Mouse (Mus musculus) hindbrain, postnatal 0 days (tissue): ENCODE measurements around the gene Lsm12. TPM values are rescaled to one million over a fixed set of nuclear protein-coding genes. Genes with fewer than 3 reads are reported as not detected.

Experiments
- ATAC-seq: fragments of 200-750 bp; cut with Nextera tagmentation; 2 replicates; pipeline ENCODE4 v1.8.0; 2017; ENCODE audit warnings: mild to moderate bottlenecking, moderate TSS enrichment, moderate library complexity
- DNase-seq: peaks from one replicate; pipeline ENCODE4 v3.0.0-alpha.2; 2015; ENCODE audit warnings: low spot score
- H3K27ac ChIP-seq: fragments of 300-500 bp; sonication (generic); 2 replicates; pipeline ENCODE4 v1.5.1; 2014; ENCODE audit warnings: mild to moderate bottlenecking
- H3K27me3 ChIP-seq: fragments of 300-500 bp; sonication (generic); 2 replicates; pipeline ENCODE4 v1.6.1; 2014; ENCODE audit warnings: low read length, mixed read lengths; ENCODE audit not compliant: insufficient read depth
- H3K36me3 ChIP-seq: fragments of 300-500 bp; sonication (generic); 2 replicates; pipeline ENCODE4 v1.6.1; 2014; ENCODE audit warnings: low read length, mixed read lengths; ENCODE audit not compliant: insufficient read depth
- H3K4me1 ChIP-seq: fragments of 300-500 bp; sonication (generic); 2 replicates; pipeline ENCODE4 v1.6.1; 2014; ENCODE audit warnings: antibody characterized with exemption, low read length, mixed read lengths; ENCODE audit not compliant: insufficient read depth
- H3K4me2 ChIP-seq: fragments of 300-500 bp; sonication (generic); 2 replicates; pipeline ENCODE4 v1.6.1; 2014; ENCODE audit warnings: low read depth, mild to moderate bottlenecking, low read length, moderate library complexity, mixed read lengths
- H3K4me3 ChIP-seq: fragments of 300-500 bp; sonication (generic); 2 replicates; pipeline ENCODE4 v1.5.1; 2014; ENCODE audit warnings: low read length
- H3K9ac ChIP-seq: fragments of 300-500 bp; sonication (generic); replicated peaks from 2 replicates; pipeline ENCODE4 v1.6.1; 2014; ENCODE audit warnings: mild to moderate bottlenecking, low read length, moderate library complexity, mixed read lengths
- H3K9me3 ChIP-seq: fragments of 300-500 bp; sonication (generic); 2 replicates; pipeline ENCODE4 v1.6.1; 2016; ENCODE audit warnings: low read length, mixed read lengths
- CTCF ChIP-seq: IDR thresholded peaks from 2 replicates; pipeline ENCODE4 v1.5.1; 2016; ENCODE audit warnings: antibody characterized with exemption, control low read depth, low read depth
- WGBS: fragments of 180-500 bp; shearing (Covaris S2); extraction: QIAGEN DNeasy Blood & Tissue Kit; methylation state at CpG from one replicate; pipeline ENCODE4 v1.1.7; 2014; 5-methylcytosine and 5-hydroxymethylcytosine counted together
- polyA plus RNA-seq: library from polyadenylated mRNA; unstranded; fragments of >200 nt; fragmentation: Nextera tagmentation; extraction: Ambion mirVana; gene quantifications from 2 replicates; pipeline ENCODE4 v1.2.1, GENCODE M21; 2015
- total RNA-seq: library from RNA; depleted of rRNA; stranded (reverse); fragments of >200 nt; gene quantifications from 2 replicates; pipeline ENCODE4 v1.2.3, GENCODE M21; 2014

Lsm12 gene
- total and polyA plus RNA-seq, 2 experiments from 2014 or later: 65.7 to 153 TPM

DNA sequence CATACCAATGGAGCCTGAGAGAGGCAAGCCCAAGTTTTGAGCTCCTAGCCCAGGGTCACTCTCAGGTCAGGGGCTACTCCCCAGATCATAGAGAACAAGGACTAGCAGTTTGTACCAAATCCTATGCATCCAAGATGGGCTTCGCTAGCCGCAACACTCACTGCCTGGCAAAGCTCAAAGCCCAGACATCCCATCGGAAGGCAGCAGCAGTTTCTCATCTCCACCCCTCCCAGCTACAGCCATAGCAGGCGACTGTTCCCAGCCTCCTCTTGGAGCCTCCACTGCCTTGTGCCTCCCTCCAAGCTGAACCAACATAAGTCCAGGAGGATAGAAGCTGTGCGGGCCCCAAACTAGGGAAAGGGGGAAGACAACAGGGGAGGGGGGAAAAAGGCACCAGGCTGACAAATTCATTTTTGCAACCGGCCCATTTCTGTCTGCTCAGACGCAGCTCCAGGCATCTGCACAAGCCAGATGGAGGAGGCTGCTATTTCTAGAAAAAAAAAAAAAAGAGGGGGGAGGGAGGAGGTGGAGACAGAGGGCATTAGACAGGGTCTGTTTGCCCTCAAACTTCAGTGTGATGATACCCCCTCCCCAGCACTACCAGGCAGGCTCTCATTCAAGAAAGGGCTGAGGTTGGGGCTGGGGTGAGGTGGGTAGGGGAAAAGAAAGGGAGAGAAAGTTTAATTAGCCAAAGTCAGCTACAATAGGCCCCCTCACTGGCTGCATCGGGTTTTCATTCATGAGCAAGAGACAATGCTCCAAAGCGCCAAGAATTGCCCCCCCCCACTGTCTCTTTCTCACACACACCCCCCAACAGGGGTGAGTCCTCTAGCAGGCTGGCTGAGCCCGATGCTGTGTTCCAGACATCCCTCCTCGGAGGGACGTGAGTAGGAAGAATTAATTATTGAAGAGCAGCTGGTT, 42.4 kb upstream of the Lsm12 start:
- Histone ChIP-seq H3K9me3 (no peaks in the 10 kb centered on the region), H3K9ac (peak overlapping the region; percentile 95), H3K27me3 (no peaks in the 10 kb centered on the region), H3K36me3 (0 out of 2 replicates have a peak, but pooled peaks cover 4% of the 10 kb centered on the region), H3K4me1 (peaks cover 42% of the 10 kb centered on the region), H3K27ac (no peak overlapping the region), H3K4me2 (peak overlapping the region; percentile 78), H3K4me3 (peak overlapping the region; percentile 79)
- ATAC-seq: peak; percentile 22; the same call in 1 of the 2 replicates
- TF ChIP-seq CTCF: no peak
- WGBS: 7% methylated on average over 12 of the region's 12 CpGs
- DNase-seq: peak; percentile 57

DNA sequence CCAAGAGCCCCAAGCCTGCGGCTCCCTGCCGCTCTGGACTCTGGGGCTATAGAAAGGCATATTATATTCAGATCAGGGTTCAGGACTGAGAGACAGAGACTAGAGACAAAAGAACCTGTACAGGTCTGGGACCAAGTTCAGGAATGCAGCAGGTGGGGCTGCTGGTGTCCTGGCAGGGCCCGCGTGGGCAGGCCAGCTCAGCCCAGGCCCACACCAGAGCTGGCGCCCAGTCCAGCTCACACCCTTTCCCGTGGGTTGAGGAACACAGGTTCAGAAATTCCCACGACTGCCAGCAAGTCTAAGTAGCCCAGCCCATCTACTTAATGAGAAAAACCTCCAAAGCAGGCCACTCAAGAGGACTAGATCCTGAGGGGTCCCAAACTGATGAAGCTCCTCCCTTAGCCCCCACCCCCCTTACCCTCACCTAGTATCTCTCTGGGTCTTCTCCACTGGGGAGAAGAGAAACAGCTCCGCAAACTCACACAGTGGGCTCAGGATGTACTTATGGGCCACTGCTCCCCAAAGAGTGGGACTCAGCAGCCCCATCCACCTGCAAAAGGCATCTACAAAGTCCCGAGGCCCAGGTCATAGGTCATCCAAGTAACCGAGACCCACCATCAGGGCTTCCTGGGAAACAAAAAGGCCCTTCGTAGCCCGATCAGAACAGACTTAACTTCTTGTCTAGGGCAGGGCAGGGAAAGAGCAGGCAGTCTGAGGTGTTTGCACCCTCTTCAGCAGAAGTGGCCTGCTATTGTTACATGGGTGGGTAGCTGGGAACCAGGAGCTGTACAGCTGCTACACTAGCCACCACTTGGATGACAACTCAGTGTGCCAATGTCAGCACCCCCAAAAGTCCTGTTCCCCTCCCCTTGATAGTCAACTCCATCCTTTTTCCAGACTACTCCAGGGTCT, 41.2 kb upstream of the Lsm12 start:
- Histone ChIP-seq H3K27me3 (no peaks in the 10 kb centered on the region), H3K9ac (no peak overlapping the region), H3K27ac (no peak overlapping the region), H3K4me3 (no peak overlapping the region), H3K9me3 (no peaks in the 10 kb centered on the region), H3K36me3 (0 out of 2 replicates have a peak, but pooled peaks cover 4% of the 10 kb centered on the region), H3K4me1 (peaks cover 42% of the 10 kb centered on the region), H3K4me2 (peak overlapping the region; percentile 78)
- WGBS: 52% methylated on average over 12 of the region's 12 CpGs
- DNase-seq (no peak), ATAC-seq (no peak)
- no peak for TF ChIP-seq CTCF

DNA sequence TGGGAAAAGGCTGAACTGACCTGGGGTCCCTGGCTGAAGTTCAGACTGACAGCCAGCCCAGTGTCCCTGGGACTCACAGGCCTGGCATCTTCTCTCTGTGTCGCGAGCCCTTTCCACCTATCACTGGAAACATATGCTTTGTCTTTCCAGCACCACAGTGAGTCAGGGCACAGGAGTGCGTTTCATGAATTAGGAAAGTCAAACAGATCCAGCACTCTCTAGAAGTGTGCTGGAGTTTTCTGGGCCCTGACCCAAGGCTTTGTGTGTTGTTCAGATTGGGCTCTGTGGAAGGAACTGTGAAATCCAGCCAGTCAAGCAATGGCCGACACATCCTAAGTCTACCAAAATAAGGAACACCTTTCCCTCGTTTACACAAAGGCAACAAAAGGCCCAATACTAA, 40.1 kb upstream of the Lsm12 start:
- no peaks in the 10 kb centered on the region for H3K27me3 ChIP-seq
- no peak for ATAC-seq
- no peak for DNase-seq
- no peak overlapping the region for H3K27ac ChIP-seq
- no peak overlapping the region for H3K4me3 ChIP-seq
- H3K4me1 ChIP-seq: peaks cover 37% of the 10 kb centered on the region
- H3K4me2 ChIP-seq: peak overlapping the region; percentile 51
- no peaks in the 10 kb centered on the region for H3K9me3 ChIP-seq
- TF ChIP-seq CTCF: no peak
- H3K36me3 ChIP-seq: 0 out of 2 replicates have a peak, but pooled peaks cover 4% of the 10 kb centered on the region
- 40% methylated on average over 5 of the region's 5 CpGs for WGBS
- H3K9ac ChIP-seq: 0 out of 2 replicates have a peak overlapping the region, but pooled peaks have one; percentile 24

DNA sequence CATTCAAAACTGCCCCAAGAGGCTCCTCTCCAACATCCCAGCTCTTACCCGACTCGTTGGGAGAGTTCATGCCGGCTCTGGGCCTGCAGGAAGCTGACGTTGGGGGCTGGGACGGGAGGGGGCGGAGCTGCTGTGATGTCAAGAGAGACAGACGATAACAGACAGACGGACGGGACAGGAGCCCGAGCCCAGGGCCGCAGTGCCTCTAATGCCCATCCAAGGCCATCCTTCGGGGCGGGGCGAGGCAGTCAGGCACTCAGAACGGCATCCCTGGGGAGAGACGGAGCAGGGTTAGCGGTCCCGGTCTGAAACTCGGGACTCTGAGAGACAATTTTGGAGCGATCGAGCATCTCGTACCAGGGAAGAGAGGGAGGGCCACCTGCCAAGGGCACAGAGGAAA, 39.6 kb upstream of the Lsm12 start:
- no peaks in the 10 kb centered on the region for H3K9me3 ChIP-seq
- no peaks in the 10 kb centered on the region for H3K27me3 ChIP-seq
- H3K4me3 ChIP-seq: peak overlapping the region; percentile 19
- no peak for ATAC-seq
- TF ChIP-seq CTCF: no peak
- H3K36me3 ChIP-seq: 0 out of 2 replicates have a peak, but pooled peaks cover 4% of the 10 kb centered on the region
- peaks cover 39% of the 10 kb centered on the region for H3K4me1 ChIP-seq
- 10% methylated on average over 22 of the region's 22 CpGs for WGBS
- no peak for DNase-seq
- H3K4me2 ChIP-seq: peak overlapping the region; percentile 51
- 0 out of 2 replicates have a peak overlapping the region, but pooled peaks have one; percentile 24 for H3K9ac ChIP-seq
- H3K27ac ChIP-seq: no peak overlapping the region

- TF ChIP-seq CTCF: peak; percentile 73
- Histone ChIP-seq H3K9me3 (no peaks in the 10 kb centered on the region), H3K27ac (no peak overlapping the region), H3K4me3 (no peak overlapping the region), H3K4me2 (no peak overlapping the region), H3K27me3 (no peaks in the 10 kb centered on the region), H3K36me3 (0 out of 2 replicates have a peak, but pooled peaks cover 4% of the 10 kb centered on the region), H3K9ac (no peak overlapping the region), H3K4me1 (peaks cover 49% of the 10 kb centered on the region)
- peak; percentile 73 for DNase-seq
- WGBS: 47% methylated on average over 6 of the region's 6 CpGs
- ATAC-seq: no peak
Measured at GRCm38 (mm10) chr11:102223166-102223565, 38.1 kb upstream of the Lsm12 start.

- peaks cover 48% of the 10 kb centered on the region for H3K4me1 ChIP-seq
- WGBS: 73% methylated on average over 8 of the region's 8 CpGs
- 0 out of 2 replicates have a peak, but pooled peaks cover 4% of the 10 kb centered on the region for H3K36me3 ChIP-seq
- no peak for DNase-seq
- no peak for TF ChIP-seq CTCF
- H3K4me3 ChIP-seq: no peak overlapping the region
- H3K27me3 ChIP-seq: no peaks in the 10 kb centered on the region
- no peak overlapping the region for H3K27ac ChIP-seq
- H3K9ac ChIP-seq: no peak overlapping the region
- no peaks in the 10 kb centered on the region for H3K9me3 ChIP-seq
- ATAC-seq: no peak
- H3K4me2 ChIP-seq: no peak overlapping the region
Measured at GRCm38 (mm10) chr11:102221954-102222351, 36.9 kb upstream of the Lsm12 start.
